Mouse (Mus musculus): ENCODE measurements around the gene Dhx34.

The Dhx34 gene

DNA sequence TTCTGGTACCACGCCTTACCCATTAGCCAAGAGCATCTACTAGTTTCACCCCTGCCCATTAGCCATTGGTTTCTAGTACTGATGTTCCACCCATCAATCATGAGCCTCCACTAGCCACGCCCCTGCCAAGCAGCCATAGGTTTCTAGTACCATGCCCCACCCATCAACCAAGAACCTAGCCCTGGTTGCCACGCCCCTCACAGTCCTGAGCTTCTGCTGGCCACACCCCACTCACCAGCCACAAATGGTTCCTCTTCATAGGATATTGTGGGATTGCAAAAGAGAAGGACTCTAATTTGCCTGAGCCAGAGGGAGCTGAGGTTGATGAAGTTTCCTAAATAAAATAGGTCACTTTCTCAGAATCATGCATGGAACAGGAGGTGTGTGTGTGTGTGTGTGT, 61.1 kb downstream of the Dhx34 start:
- peak; percentile 41 to 52 for DNase-seq

DNA sequence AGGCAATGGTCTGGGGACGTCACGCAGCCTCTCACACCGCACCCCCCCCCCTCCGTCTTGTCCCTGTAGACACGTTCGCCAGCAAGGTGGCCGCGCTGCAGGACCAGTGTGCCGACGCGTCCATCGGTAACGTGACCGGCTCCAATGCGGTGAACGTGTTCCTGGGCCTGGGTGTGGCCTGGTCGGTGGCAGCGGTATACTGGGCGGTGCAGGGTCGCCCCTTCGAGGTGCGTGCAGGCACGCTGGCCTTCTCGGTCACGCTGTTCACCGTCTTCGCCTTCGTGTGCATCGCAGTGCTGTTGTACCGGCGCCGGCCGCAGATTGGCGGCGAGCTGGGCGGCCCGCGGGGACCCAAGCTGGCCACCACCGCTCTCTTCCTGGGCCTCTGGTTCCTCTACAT, 63.1 kb downstream of the Dhx34 start:
- DNase-seq = no peak

DNA sequence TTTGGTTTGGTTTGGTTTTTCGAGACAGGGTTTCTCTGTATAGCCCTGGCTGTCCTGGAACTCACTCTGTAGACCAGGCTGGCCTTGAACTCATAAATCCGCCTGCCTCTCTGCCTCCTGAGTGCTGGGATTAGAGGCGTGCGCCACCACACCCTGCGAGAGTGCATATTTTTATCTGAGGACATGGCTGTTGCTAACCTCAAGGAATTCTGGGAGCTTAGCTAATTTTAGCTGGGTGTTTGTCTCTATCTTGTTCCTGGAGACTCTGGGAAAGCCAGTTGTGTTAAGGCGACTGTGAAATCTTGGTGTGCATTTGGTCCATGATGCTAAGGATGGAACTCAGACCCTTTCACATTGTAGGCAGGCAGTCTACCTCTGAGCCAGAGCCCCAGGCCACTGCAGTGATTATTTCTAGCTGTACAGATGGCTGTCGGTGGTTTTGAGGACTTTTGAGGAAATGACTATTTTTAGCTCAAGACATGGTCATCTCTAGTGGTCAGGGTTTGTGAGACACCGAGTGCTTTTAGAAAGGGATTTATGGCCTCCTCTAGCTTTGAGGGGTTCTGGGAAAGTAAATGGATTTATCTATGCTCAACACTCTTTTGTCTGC, 65.6 kb downstream of the Dhx34 start:
- no peak for DNase-seq

DNA sequence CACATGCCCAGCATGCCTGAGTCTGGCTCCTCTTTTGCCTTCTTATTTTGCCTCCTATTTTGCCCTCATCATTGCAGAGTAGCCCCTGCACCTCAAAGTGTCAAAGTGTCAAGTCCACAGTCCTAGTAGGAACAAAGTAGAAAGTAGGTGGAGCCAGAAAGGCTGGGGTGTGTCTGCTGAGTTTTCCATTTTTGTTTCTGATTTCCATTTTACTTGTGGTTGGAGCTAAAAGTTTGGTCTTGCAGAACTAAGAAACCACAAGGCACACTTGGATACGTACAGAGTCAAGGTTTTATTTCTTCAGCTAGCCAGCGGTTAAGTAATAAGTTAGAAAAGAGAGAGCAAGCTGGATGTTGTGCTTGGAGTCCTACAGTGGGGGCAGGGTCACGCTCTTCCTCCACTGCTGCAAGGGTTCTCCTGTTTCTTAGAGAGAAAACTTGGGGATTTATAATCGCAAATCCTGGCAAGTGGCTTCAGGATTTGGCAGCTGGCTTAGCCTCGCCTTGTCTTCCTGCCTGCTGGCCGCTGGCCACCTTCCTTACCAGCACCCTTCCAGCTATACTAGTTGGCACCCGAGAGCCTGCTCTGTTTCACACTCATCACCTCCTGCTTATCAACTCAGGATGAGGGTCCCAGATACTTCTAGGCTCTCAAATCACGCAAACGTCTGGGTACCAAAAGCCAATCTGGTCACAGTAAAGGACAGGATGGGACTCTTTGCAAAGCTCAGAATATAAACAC, 66.5 kb downstream of the Dhx34 start:
- DNase-seq = no peak

DNA sequence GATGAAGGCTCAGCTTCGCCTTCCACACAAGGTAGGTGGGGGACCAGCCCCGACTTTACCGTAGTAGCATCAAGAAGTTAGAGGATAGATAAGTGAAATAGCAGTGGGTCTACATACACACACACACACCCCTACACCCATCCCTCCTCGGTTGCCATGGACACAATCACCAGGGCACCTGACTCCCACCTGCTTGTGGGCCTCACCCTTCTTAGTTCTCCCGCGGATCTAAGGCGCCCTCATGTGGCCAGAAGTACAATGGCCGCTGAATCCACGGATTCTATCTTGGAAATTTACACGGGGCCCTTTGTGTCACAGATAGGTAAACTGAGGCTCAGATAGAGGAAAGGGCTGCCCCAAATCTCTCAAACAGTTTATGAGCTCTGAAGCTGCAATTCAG, 68.3 kb downstream of the Dhx34 start:
- DNase-seq = peak; percentile 16 to 28

DNA sequence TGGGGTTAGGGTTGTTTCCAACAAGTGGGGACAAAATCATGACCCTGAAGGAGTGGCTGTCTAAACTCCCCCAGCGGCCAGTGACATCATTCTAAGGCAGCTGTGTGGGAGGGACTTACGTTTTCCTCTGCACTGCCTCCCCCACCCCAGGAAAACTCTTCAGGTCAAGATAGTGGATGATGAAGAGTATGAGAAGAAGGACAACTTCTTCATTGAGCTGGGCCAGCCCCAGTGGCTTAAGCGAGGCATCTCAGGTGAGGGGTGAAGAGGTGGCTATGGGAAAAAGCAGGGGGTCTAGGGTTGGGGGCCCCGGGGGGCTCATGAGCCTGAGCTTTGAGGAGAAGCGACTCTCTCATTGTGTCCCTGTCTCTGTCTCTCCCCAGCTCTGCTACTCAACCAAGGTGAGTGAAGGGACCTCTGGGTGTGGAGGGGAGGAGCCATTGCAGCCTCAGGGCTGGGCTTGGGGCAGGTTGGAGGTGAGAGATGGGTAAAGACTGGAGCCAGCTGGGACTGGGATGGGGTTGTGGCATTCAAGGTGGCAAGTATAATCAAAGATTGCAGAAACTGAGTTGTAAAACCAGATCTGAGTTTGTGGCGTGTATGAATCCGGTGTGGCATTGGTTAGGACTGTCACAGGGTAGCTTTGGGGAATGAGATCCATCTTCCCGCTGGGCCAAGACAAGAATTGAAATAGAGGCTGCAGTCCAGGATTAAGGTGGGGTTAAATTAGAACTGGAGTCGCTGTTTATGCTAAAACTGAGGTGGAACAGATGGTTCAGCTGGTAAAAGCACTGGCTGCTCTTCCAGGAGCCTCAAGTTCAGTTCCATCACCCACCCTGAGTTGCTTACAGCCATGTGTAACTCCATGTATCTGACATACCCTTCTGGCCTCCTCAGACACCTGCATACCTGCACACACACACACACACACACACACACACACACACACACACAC, 71.4 kb downstream of the Dhx34 start:
- no peak for DNase-seq

DNA sequence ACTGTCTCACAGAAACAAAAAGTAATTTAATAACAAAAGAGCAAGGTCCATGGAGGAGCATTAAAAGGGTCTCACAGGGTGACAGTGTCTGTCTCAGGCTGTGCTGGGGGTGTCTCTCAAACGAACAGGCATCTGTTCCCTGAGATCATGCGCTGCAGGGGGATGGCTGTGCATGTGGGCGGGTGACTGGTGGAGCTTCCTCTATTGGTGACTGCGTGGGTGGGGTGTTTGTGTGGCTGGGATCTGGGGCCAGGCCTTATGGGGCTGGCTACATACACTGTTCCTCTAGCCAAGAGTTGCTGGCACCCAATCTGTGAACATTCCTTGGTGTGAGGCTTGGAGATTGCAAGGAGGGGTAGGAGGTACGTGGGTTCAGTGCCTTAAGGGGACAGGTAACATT, 72.6 kb downstream of the Dhx34 start:
- no peak for DNase-seq

DNA sequence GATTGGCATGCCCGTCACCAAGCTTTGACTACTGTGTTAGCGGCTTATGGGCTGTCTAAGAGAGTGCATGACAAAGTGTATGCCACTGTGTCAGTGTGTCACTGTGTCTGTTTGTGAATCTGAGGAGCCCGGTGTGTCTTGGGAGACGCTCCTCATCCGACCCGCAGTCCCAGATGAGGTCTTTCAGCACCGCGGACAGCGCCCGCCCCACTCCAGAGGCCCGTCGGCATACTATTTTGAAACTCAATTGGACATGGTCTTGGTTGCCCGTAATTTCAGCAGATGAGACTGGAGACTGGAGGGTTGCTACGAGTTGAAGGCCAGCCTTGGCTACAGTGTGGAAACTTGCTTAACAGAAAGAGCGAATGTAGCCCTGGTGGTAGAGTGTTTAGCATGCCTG, 74.2 kb downstream of the Dhx34 start:
- DNase-seq = peak in 1 of 2 experiments; percentile 28

Data from lung, adult 18-20 months (tissue).